Mouse (Mus musculus) MEL (cell line): ENCODE measurements around the gene Comp. TPM values are rescaled to one million over a fixed set of nuclear protein-coding genes. Genes with fewer than 3 reads are reported as not detected.
A peak's percentile ranks its signal among the peaks of the same experiment; 100 is the strongest.

ENCODE experiments used
- DNase-seq: peaks from one replicate; pipeline ENCODE4 v3.0.0; 2011; ENCODE audit warnings: low read depth, low spot score
- H3K27ac ChIP-seq: 2 replicates; pipeline ENCODE4 v1.5.1; 2012; ENCODE audit warnings: low read depth, mild to moderate bottlenecking, control low read depth, low read length, moderate library complexity; ENCODE audit not compliant: control insufficient read depth
- H3K27me3 ChIP-seq, 2 experiments: fragments of 150-350 bp in 1 of 2; sonication (generic) in 1 of 2; 2 replicates each; pipeline ENCODE4 v1.6.1; 2012; ENCODE audit warnings: low read length in 2 of 2, mild to moderate bottlenecking in 2 of 2, improper control_type of control experiment in 1 of 2, moderate library complexity in 1 of 2; ENCODE audit not compliant: insufficient read depth in 2 of 2, control insufficient read depth in 1 of 2
- H3K36me3 ChIP-seq, 2 experiments: 2 replicates each; pipeline ENCODE4 v1.6.1; 2012 to 2014; ENCODE audit warnings: low read length in 2 of 2, improper control_type of control experiment in 1 of 2, inconsistent platforms in 1 of 2, mild to moderate bottlenecking in 1 of 2; ENCODE audit not compliant: insufficient read depth in 2 of 2, control insufficient read depth in 1 of 2
- H3K4me1 ChIP-seq, 2 experiments: fragments of 150-350 bp in 1 of 2; sonication (generic) in 1 of 2; 2 replicates each; pipeline ENCODE4 v1.6.1; 2012; ENCODE audit warnings: low read length in 2 of 2, improper control_type of control experiment in 1 of 2, mild to moderate bottlenecking in 1 of 2; ENCODE audit not compliant: insufficient read depth in 2 of 2, control insufficient read depth in 1 of 2
- H3K4me3 ChIP-seq, 2 experiments: fragments of 150-350 bp in 1 of 2; sonication (generic) in 1 of 2; 2 replicates each; pipeline ENCODE4 v1.5.1; 2012; ENCODE audit warnings: low read depth in 2 of 2, low read length in 2 of 2, mild to moderate bottlenecking in 2 of 2, moderate library complexity in 2 of 2, control low read depth in 1 of 2, improper control_type of control experiment in 1 of 2; ENCODE audit not compliant: control insufficient read depth in 1 of 2, insufficient read depth in 1 of 2
- H3K79me2 ChIP-seq: 2 replicates; pipeline ENCODE4 v1.6.1; 2012; ENCODE audit warnings: mild to moderate bottlenecking, low read length, moderate library complexity; ENCODE audit not compliant: control insufficient read depth, poor library complexity, insufficient read depth
- H3K9ac ChIP-seq: 2 replicates; pipeline ENCODE4 v1.6.1; 2012; ENCODE audit warnings: low read depth, mild to moderate bottlenecking, control low read depth, low read length, moderate library complexity; ENCODE audit not compliant: control insufficient read depth, poor library complexity, severe bottlenecking
- H3K9me3 ChIP-seq: fragments of 150-350 bp; sonication (generic); replicated peaks from 2 replicates; pipeline ENCODE4 v1.6.1; 2012; ENCODE audit warnings: mild to moderate bottlenecking, low read length, improper control_type of control experiment, moderate library complexity; ENCODE audit not compliant: insufficient read depth
- CHD1 ChIP-seq: IDR thresholded peaks from 2 replicates; pipeline ENCODE4 v1.6.1; 2012; ENCODE audit warnings: low read depth, mild to moderate bottlenecking, inconsistent platforms, low read length, improper control_type of control experiment
- ELF1 ChIP-seq: IDR thresholded peaks from 2 replicates; pipeline ENCODE4 v1.6.1; 2014; ENCODE audit warnings: low read depth, mild to moderate bottlenecking, inconsistent platforms, low read length, improper control_type of control experiment, moderate library complexity
- MAX ChIP-seq: IDR thresholded peaks from 2 replicates; pipeline ENCODE4 v1.6.1; 2011; ENCODE audit warnings: low read length, improper control_type of control experiment
- MEF2A ChIP-seq: IDR thresholded peaks from 2 replicates; pipeline ENCODE4 v1.6.1; 2014; ENCODE audit warnings: low read depth, mild to moderate bottlenecking, inconsistent platforms, low read length, improper control_type of control experiment; ENCODE audit not compliant: poor library complexity, insufficient replicate concordance, severe bottlenecking; ENCODE audit errors: extremely low read depth
- NRF1 ChIP-seq: IDR thresholded peaks from 2 replicates; pipeline ENCODE4 v1.6.1; 2014; ENCODE audit warnings: low read depth, mild to moderate bottlenecking, inconsistent platforms, low read length, improper control_type of control experiment, moderate library complexity; ENCODE audit not compliant: poor library complexity, insufficient read depth, severe bottlenecking
- POLR2AphosphoS2 ChIP-seq: IDR thresholded peaks from 2 replicates; pipeline ENCODE4 v1.6.1; 2011; ENCODE audit warnings: low read length, improper control_type of control experiment
- SIN3A ChIP-seq: IDR thresholded peaks from 2 replicates; pipeline ENCODE4 v1.6.1; 2012; ENCODE audit warnings: low read length, improper control_type of control experiment, inconsistent platforms
- TCF12 ChIP-seq: IDR thresholded peaks from 2 replicates; pipeline ENCODE4 v1.6.1; 2014; ENCODE audit warnings: low read depth, mild to moderate bottlenecking, inconsistent platforms, low read length, improper control_type of control experiment, moderate library complexity
- UBTF ChIP-seq: IDR thresholded peaks from 2 replicates; pipeline ENCODE4 v1.6.1; 2012; ENCODE audit warnings: low read depth, mild to moderate bottlenecking, inconsistent platforms, low read length, improper control_type of control experiment, moderate library complexity, borderline replicate concordance; ENCODE audit not compliant: insufficient read depth
- polyA plus RNA-seq, 2 experiments: library from polyadenylated mRNA; stranded (reverse) in 1 of 2; unstranded in 1 of 2; fragments of >175 nt in 1 of 2; fragments of >200 nt in 1 of 2; gene quantifications; 2 replicates each; pipeline versions ENCODE4 v1.2.1 to v1.2.4; 2012; ENCODE audit warnings: low replicate concordance in 2 of 2, low read depth in 1 of 2; ENCODE audit not compliant: insufficient read length in 2 of 2, insufficient read depth in 1 of 2, missing spikeins in 1 of 2
- total RNA-seq: library from RNA; depleted of rRNA; stranded (reverse); fragments of 300-350 nt; gene quantifications from 2 replicates; pipeline ENCODE4 v1.2.3, GENCODE M21; 2012

Gene Comp
- total and polyA plus RNA-seq, 3 experiments: 0.54 TPM; not detected in 2

GRCm38 (mm10) chr8:70351035-70351999 lies 22.0 kb upstream of the Comp start:
- Histone ChIP-seq H3K27ac (no peak overlapping the region), H3K4me1 (peaks cover 9 to 32% of the 10 kb centered on the region in 2 experiments)

GRCm38 (mm10) chr8:70352000-70352384 lies 21.4 kb upstream of the Comp start:
- H3K27me3 ChIP-seq: no peaks in the 10 kb centered on the region
- peaks cover 8 to 37% of the 10 kb centered on the region in 2 experiments for H3K36me3 ChIP-seq
- H3K4me3 ChIP-seq: peak overlapping the region; percentile 94 to 96
- peak overlapping the region; percentile 98 for H3K9ac ChIP-seq
- no peak overlapping the region for H3K27ac ChIP-seq
- no peak for DNase-seq
- TF ChIP-seq ELF1 (no peak), CHD1 (0 out of 2 replicates have a peak, but pooled peaks have one; percentile 62), SIN3A (peak; percentile 11; the same call in 1 of the 2 replicates)
- peaks cover 60% of the 10 kb centered on the region for H3K79me2 ChIP-seq
- H3K9me3 ChIP-seq: no peaks in the 10 kb centered on the region
- peaks cover 11 to 33% of the 10 kb centered on the region in 2 experiments for H3K4me1 ChIP-seq

More at GRCm38 (mm10) chr8:70351035-70351999, 22.0 kb upstream of the Comp start:
- H3K27me3 ChIP-seq: no peaks in the 10 kb centered on the region
- no peaks in the 10 kb centered on the region for H3K9me3 ChIP-seq
- DNase-seq: no peak
- TF ChIP-seq MEF2A: no peak
- TF ChIP-seq SIN3A: 0 out of 2 replicates have a peak, but pooled peaks have one; percentile 10
- H3K4me3 ChIP-seq: peak overlapping the region; percentile 94 to 96
- H3K36me3 ChIP-seq: peaks cover 10 to 34% of the 10 kb centered on the region in 2 experiments
- peaks cover 65% of the 10 kb centered on the region for H3K79me2 ChIP-seq
- peak overlapping the region; percentile 98 for H3K9ac ChIP-seq

GRCm38 (mm10) chr8:70352657-70353151 lies 20.7 kb upstream of the Comp start:
- peak overlapping the region; percentile 94 to 96 for H3K4me3 ChIP-seq
- H3K4me1 ChIP-seq: peaks cover 11 to 33% of the 10 kb centered on the region in 2 experiments
- no peaks in the 10 kb centered on the region for H3K27me3 ChIP-seq
- H3K36me3 ChIP-seq: peaks cover 6 to 38% of the 10 kb centered on the region in 2 experiments
- peaks cover 54% of the 10 kb centered on the region for H3K79me2 ChIP-seq
- TF ChIP-seq UBTF: peak; percentile 100
- peak; percentile 42 for TF ChIP-seq CHD1
- peak; percentile 36; the same call in 1 of the 2 replicates for TF ChIP-seq MAX
- TF ChIP-seq TCF12: 0 out of 2 replicates have a peak, but pooled peaks have one; percentile 8
- TF ChIP-seq POLR2AphosphoS2: no peak
- TF ChIP-seq NRF1: no peak
- peak; percentile 44 for DNase-seq
- H3K9ac ChIP-seq: peak overlapping the region; percentile 98
- H3K9me3 ChIP-seq: no peaks in the 10 kb centered on the region
- H3K27ac ChIP-seq: peak overlapping the region; percentile 69
